Mouse (Mus musculus) lung, postnatal 25 days (tissue): ENCODE results near the gene 1700001C19Rik.
"Not testable (repeated sequence)": the region's sequence is repeated elsewhere in the genome, so short reads cannot be mapped to it uniquely, and the experiment has no call there.

Experiments
- DNase-seq: peaks from one replicate; pipeline ENCODE4 v3.0.0; 2022; ENCODE audit warnings: low spot score

The 1700001C19Rik gene

DNA sequence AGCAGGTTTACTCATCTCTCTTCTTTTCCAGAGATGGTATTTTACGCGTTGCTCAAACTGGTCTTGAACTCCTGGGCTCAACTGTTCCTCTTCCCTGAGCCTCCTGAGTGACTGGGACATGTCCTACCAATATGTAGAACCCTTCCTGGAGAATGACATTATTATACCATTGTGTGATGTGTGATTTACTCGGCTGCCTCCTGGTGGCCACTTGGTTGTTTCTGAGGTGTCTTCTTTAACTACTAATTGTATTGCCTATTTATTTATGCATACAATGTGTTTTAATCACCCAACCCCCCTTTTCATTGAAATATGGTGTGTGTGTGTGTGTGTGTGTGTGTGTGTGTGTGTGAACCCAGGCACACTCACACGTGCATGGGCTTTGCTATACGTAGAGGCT lies 6.4 kb downstream of the 1700001C19Rik start:
- no peak for DNase-seq

GRCm38 (mm10) chr17:47428831-47429304 lies 8.3 kb downstream of the 1700001C19Rik start:
- DNase-seq = peak; percentile 64

- no peak for DNase-seq
These were observed 9.9 kb downstream of the 1700001C19Rik start for GRCm38 (mm10) chr17:47427316-47427715.

DNA sequence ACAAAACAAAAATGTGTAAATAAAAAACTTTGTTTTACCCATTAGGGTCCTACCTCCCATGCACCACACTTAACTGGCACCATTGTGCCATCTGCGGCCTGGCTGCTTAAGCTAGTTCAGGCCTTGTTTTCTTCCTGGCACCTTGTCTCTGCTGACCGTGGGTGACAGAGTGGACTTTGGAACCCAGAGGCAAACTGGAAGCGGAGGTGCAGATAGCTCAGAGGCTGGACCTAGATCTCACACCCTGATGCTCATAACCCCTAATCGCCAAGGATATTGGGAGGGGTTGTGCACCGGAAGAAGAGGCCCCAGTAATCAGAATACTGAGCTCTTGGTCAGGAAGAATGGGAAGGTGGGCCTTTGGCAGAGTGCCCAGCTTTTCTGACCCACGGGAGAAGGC lies 13.0 kb downstream of the 1700001C19Rik start:
- DNase-seq = no peak

DNA sequence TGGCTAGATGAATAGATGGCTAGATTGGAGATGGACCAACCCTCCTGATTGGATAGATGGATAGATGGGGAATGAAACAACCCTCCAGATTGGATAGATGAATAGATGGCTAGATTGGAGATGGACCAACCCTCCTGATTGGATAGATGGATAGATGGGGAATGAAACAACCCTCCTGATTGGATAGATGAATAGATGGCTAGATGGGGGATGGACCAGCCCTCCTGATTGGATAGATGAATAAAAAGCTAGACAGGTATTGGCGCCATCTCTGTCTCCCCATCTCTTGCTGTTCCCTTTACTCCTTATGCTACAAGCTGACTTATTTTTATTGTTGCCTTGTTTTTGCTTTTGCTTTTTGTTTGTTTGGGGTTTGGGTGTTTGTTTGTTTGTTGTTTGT lies 14.6 kb downstream of the 1700001C19Rik start:
- not testable (repeated sequence) for DNase-seq

- DNase-seq = no peak
These were observed 15.6 kb downstream of the 1700001C19Rik start for GRCm38 (mm10) chr17:47421566-47421965.

GRCm38 (mm10) chr17:47420195-47420594 lies 17.0 kb downstream of the 1700001C19Rik start:
- no peak for DNase-seq

DNA sequence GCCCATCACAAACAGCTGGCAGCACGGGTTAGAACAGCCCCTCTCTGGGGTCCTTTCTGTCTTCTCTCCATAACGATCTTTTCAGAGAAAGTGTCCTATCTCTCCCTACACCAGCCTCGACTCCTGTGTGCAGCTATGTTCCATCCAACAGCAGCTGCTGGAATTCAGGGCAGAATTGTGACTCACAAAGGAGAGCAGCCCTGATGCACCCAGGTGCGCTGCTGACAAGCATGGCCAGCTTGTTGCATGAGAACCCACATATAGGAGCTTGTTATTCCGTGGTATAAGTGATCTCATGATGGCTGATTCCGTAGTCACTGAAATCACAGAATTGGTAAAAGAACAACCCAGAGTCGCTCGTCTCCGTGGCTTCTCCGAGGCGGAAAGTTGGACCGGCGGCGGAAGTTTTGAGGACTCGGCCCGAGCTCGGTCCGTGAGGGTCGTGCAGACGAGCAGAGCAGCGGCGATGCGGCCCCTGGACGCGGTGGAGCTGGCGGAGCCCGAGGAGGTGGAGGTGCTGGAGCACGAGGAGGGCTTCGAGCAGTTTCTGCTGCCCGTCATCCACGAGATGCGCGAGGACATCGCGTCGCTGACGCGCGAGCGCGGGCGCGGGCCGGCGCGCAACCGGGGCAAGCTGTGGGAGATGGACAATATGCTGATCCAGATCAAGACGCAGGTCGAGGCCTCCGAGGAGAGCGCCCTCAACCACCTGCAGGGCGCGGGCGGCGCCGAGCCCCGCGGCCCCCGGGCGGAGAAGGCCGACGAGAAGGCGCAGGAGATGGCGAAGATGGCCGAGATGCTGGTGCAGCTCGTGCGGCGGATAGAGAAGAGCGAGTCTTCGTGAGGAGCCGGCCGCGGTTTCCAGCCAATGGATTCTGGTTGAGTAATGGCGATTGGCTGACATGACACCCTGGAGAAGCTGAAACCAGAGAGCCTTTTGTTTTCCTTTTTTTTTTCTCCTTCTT lies 27.0 kb downstream of the 1700001C19Rik start:
- DNase-seq = not testable (repeated sequence)

DNA sequence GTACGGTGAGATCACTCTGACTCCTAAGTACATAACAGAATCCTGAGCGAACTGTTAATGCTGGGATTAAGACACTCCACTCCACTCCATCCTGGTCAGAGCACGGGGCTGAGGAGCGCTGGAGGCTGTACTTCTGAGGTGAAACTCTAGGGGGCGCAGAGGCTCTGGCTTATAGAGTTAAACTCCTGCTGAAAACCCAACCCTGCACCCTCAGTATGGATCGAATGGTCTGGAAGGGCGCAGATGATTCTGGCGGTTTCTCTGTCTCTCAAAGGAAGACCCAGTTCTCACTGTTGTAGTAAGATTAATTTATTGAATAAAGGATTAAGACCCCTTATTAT lies 28.6 kb downstream of the 1700001C19Rik start:
- DNase-seq = peak; percentile 70

DNA sequence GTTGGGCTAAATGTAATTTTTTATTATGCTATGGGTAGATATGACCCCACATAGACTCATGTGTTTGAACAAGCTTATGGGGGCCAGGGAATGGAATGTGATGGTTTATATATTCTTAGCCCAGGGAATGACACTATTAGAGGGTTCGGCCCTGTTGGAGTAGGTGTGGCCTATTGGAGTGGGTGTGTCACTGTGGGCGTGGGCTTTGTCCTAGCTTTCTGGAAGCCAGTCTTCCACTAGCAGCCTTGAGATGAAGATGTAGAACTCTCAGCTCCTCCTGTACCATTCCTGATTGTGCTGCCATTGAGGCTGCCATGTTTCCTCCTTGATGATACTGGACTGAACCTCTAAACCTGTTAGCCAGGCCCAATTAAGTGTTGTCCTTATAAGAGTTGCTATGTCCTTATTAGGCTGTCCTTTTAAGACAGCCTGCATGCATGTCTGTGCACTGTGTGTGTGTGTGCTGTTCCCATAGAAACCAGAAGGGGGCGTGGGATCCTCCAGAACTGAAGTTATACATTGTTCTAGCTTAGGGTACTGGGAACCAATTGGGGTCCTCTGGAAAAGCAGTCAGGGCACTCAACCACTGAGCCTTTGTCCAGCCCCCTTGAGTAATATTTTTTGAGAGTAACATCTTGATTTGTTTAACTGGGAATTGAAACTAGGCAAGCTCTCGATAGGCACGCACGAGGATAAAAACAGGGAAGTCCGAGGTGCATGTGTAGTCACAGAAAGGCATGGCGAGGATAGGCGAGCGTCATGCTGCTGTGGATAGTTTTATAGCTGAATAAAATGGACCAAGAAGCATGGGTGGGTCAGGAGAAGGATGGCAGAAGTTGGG lies 29.2 kb downstream of the 1700001C19Rik start:
- DNase-seq = no peak

DNA sequence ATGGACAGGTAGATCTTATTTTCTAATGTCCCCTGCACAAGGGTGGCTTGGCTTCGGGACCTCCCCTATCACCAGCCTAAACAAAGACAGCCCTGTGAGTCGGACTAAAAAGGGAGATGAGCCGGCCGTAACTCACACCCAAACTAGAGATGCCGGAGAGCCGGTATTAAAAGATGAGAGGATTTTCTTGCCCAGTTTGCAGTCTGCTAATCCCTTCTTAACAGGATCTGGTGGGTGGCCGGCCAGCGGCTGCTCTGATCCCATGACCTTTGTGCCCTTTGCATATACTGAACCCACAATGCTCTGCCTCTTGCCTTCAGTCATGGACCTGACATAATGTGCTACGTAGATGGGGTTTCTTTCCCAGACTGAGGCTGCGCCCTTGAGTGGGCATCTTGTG lies 36.7 kb downstream of the 1700001C19Rik start, which contains the start of gene Guca1a:
TSS of gene Guca1a (minus strand) at position 134 of the 400 bp plus-strand sequence.
- no peak for DNase-seq

DNA sequence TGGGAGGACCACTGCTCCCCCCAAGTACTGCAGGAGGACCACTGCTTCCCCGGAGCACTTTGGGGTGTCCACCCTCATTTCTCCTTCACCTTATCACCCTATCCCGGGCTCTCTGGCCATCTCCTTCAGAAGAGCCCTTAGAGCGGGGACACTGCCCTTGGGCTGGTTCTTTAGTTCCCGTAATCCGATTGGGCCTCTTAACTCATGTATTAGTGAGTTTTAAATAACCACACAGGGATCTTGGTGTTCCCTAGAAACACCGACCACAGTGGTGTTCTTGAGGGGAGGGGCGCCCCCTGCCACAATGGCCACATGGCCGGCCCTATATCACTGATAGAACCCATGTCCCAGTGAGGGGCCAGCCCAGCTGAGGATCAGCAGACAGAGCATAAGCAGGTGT lies 38.1 kb downstream of the 1700001C19Rik start:
- no peak for DNase-seq

DNA sequence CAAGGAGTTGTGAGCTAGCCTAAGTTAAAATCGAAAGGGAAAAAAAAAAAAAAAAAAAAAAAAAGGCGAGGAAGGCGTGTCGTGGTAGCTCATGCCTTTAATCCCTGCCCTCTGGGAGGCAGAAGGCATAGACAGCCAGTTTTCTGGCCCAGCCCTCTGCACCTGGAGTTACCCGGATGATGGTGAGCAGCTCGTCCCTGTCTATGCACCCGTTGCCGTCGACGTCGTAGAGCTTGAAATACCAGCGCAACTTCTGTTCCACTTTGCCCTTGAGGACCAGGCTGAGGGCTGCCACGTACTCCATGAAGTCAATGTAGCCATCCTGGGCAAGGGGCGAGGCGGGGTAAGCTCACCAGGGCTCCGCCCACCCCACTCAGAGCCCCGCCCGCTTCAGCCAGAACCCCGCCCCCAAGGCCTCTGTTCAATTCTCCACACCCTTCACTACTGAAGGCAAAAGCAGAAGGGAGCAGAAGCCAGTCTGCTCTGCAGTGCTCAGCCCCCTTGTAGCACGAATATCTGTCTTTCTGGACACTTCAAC lies 41.7 kb downstream of the 1700001C19Rik start:
- peak; percentile 67 for DNase-seq

DNA sequence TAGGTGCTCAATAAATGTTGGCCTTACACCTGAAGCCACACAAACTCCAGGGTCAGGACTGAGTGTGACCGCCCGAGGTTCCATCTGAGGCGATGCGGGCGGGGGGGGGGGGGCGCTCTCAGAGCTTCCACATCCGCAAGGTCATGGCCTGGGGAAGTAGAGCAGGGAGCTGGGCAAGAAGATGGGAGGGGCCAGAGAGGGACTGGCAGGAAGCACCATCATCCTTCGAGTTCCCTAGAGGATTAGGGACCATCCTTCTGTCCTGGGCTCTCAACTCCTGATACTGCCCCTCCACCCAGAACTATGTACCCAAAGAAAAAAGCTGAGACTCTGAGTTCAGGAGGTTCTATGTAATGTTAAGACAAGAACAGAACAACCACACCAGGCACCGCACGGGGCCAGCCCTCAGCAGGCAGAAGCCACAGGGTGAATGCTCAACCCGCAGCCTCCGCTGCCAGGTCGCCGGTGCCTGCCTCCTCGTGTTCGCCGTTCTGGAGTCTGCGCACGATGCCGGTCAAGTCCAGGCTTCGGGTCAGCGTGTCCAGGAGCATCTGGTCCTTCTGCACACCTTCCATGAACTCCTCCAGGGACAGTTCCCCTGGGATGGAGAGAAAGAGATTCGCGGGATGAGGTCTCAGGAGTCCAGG lies 42.8 kb downstream of the 1700001C19Rik start:
- no peak for DNase-seq

DNA sequence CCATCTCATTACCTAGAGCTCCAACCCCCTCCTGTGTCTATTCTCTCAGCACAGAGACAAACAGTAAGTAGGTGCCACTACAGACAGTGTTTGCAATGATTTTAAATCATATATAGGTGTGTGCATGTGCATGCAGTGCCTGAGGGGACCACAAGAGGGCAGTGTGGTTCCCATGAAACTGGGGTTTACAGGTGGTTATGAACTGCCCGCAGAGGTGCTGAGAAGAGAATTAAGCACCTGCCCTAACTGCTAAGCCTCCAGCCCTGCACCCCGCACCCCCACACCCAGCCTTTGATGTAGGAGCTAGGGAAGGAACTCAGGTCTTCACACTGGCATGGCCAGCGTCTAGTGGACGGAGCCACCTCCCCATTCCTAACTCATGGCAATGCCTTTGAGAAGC lies 50.5 kb downstream of the 1700001C19Rik start:
- peak; percentile 44 for DNase-seq

DNA sequence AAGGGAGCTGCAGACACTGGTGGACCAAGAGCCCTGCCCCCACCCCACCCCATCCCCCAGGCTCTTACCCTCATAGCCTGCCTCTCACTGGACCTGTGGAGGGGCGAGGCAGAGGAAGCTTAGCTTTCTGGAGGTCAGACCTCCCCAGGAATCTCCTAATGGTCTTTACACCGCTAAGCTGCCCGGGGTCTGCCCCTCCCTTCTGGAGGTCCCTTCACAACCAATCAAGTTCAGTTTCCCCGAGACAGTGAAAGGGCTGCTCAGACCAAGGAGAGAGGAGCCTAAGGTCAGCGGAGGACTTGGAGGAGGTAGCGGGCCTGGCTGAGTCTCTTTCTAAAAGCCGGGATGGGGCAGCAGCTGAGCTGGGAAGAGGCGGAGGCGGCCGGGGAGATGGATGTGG lies 52.0 kb downstream of the 1700001C19Rik start, which contains the start of gene Guca1b:
TSS of gene Guca1b (plus strand) at position 249 of the 400 bp plus-strand sequence.
- DNase-seq = no peak

DNA sequence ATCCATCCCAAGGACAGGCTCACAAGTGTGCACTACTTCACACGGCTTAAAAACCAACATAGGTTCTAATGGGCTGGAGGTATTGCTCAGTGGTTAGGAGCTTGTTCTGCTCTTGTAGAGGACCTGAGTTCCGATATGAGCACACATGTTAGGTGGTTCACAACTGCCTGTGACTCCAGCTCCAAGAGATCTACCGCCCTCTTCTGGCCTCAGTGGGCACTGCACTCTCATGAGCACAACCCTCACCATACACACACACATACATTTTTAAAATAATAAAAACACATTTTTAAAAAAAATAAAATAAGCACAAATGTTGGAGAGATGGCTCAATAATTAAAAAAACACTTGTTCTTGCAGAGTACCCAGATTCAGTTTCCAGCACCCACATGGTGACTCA lies 53.1 kb downstream of the 1700001C19Rik start:
- DNase-seq = no peak

DNA sequence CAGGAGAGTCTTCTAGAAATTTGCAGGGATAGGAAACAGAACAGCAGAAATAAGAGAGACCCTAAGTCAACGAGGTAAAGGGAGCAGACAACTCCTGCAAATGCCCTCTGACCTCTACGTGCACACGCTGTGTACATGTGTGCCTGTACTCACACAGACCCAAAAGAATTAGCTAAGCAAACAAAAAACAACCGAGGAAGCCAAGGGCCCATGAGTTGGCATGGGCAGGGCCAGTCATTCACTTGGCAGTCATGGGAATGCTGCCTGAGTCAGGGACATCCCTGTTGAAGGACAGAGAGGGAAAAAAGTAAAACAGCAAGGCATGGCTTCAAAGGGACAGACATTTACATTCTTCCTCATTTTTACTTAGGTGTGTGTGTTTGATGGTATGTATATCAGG lies 53.9 kb downstream of the 1700001C19Rik start:
- no peak for DNase-seq

- no peak for DNase-seq
These were observed 55.3 kb downstream of the 1700001C19Rik start for GRCm38 (mm10) chr17:47381917-47382316.

GRCm38 (mm10) chr17:47378133-47378532 lies 59.0 kb downstream of the 1700001C19Rik start:
- DNase-seq = no peak

DNA sequence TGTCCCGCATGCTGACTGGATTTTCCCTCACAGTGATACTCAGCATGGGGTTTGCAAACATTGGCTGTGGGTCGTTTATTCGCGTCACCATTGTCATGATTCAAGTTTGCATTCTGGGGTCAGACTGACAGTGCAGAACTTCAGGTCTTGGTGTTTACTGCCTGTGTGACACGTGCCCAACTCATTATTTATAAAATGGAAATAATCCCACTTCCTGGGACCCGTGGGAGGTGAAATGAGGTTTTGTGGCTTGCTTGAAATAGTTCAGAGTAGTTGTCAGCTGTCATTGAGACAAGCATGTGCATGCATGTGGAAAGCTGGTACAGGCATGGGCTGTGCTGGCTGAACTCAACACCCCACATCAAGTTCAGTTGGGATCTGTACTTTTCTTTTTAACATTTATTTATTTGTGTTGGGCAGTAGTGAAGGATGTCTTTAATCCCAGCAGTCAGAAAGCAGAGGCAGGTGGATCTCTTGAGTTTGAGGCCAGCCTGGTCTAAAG lies 60.3 kb downstream of the 1700001C19Rik start:
- no peak for DNase-seq

DNA sequence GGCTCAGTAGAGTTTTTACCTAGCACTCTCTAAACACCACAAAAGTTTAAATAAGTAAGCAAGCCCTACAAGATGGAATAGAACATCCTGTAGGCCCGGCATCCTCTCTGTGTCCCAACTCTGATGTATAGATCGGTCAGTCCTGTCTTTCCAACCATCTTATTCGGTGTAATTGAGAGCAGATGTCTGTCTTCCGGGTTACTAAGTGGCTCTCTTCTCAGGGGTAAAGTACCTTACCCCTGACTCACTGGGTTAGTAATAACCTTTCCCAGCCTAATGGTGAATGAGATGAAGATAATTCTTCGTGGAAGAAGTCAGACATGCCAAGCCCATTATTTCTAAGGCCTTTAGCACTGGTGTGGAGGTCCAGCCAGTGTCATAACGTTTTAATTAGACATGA lies 63.2 kb downstream of the 1700001C19Rik start:
- DNase-seq = no peak
